Mouse (Mus musculus): ENCODE results near the gene Atg4c.

DNA sequence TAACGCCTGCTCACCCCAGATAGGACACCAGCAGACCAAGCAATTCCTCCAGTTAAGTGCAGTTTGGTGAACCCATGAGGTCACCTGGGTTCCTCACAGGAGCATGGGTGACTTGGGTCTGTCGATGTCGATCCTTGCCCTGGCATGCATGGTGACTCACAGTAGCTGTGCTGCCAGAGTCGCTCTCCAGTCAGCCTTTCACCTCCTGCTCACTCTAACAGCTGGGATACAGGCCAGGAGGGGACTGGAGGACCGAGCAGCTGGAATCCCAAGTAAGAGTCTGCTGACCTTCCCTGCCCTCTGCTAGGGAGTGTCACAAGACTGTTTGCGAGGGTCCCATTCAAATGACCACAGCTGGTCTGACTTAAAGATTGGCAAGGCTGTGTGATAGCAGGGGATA lies 33.5 kb downstream of the Atg4c start:
- no peak for TF ChIP-seq EP300 (IDR thresholded peaks at IDR 0.05; ENCODE audit: low read depth)
- no peak for TF ChIP-seq CTCF (IDR thresholded peaks at IDR 0.05; ENCODE audit: low read depth)
